Mouse (Mus musculus) heart, postnatal 36 days (tissue): ENCODE data around the gene Lrig2. TPM values are rescaled to one million over a fixed set of nuclear protein-coding genes. Genes with fewer than 3 reads are reported as not detected.
A peak's percentile ranks its signal among the peaks of the same experiment; 100 is the strongest.

ENCODE experiments used
- DNase-seq, 2 experiments: peaks; one replicate each; pipeline ENCODE4 v3.0.0; 2021 to 2022
- intact Hi-C: fragments of 180-260 bp; cut with DNase I; formaldehyde crosslinking; loops from one replicate; pipeline ENCODE4 v1.15.1; 2025
- total RNA-seq, 2 experiments: library from RNA; stranded (reverse); gene quantifications; 2 replicates each; pipeline ENCODE4 v1.2.3; 2021

The Lrig2 gene
- total RNA-seq, 2 experiments from 2014 or later, result 10.3 to 12.5 TPM

DNA sequence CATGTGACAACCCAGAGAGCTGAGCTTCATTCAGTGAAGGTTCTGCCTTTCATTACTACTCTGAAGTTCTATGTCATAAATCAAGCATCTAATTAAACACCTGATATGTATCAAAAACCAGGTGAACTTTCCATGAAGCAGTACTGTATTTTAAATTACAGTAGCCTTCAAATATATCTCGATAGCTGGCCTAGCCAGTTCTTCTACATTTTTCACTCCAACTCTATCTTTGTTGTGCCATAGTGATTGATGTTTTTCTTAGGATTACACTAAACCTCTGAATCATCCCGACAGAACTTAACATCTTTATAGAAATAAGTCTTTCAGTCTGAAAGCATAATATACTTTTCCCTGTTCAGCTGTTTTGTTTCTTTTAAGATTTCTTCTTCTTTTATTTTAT is 2.8 kb upstream of the Lrig2 start:
- DNase-seq, result no peak
- intact Hi-C loops, result loop anchor here (10.0 kb wide), 1 partner anchor 160 kb away; no protein-coding TSS in a partner anchor

DNA sequence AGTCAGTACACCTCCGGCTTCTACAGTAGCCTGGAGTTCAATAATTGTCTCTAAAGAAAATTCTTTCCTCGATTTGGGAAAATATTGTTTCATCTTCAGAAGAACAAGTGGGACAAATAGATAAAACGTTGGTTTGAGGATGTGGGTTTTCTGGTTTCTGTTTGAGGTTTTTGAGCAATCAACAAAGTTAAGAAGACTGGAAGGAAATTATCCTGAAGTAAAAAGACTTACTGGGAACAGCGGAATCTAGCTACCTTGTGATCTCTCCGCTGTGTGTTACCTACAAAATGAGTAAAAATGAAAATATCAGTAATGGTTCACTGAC is 668 bp upstream of the Lrig2 start:
- intact Hi-C loops, result loop anchor here (10.0 kb wide), 1 partner anchor 162 kb away; no protein-coding TSS in a partner anchor
- DNase-seq, result no peak

- no peak for DNase-seq
- intact Hi-C loops, result loop anchor here (10.0 kb wide), 1 partner anchor 164 kb away; no protein-coding TSS in a partner anchor
Observed at GRCm38 (mm10) chr3:104510771-104511429, 818 bp downstream of the Lrig2 start.

DNA sequence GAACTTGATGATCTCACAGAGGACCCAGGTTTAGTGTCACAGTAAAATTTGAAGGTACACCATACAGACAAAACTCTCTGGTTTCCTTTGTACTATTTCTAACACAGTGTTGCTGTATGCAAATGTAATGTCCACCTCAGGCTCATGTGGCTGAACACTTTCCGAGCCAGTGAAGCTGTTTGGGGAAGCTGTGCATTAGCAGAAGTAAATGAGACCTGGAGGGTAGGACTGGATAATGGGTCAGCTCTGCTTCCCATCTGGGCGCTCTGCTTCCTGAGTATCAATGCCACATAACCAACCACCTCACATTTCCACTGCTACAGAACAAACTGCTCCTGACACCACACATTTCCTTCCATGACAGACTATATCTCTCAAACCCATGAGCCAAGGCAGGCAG is 10.1 kb downstream of the Lrig2 start:
- intact Hi-C loops, result no loop called here

DNA sequence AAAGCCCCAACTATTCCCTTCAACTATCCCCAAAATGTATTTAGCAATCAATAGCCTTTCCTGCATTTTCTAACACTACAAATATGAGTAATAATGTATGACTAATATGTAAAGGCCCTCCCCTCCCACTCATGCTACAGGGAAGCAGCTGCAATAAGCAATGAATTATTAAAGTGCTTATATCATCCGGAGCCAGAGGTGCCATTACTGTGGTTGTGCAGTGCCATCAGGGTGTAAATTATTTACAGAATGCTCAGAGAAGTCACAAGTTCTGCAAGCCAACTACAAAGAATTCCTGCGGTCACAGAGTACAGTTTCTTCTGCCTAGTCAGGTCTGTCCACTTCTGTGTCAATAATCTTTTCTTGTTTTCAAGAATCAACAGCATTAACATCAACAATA is 10.8 kb downstream of the Lrig2 start:
- DNase-seq, result no peak
- intact Hi-C loops, result no loop called here

More for the DNA sequence above, 10.1 kb downstream of the Lrig2 start:
- no peak for DNase-seq

GRCm38 (mm10) chr3:104496176-104496575 is 15.5 kb downstream of the Lrig2 start:
- intact Hi-C loops, result no loop called here
- no peak for DNase-seq

DNA sequence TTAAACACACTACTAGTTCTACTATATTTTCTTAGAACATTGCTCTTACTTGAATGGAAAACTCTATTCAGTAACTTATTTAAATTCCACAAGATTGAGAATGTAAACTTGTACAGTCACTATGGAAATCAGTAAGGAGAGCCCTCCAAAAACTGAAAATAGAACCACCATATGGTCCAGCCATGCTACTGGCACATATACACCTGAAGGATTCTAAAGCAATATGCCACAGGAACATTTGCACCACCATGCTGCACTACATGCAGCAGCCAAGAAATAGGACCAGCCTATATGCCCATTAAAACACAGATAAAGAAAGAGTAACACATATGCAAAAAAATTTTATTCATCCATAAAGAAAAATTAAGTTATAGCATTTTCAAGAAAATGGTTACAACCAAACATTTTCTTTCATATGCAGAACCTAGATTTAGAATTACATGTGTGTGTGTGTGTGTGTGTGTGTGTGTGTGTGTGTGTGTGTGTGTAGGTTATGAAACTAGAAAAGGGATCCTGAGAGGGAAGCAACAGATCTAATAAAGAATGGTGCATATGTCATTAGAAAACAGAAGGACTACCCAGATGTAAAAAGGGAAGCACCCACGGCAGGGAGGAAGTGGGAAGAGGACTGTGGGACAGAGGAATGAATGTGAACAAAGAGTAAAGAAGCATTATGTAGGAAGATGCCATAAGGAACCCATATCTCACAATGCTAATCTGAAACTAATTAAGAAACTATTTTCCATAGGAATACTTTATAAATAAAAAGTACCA is 30.6 kb downstream of the Lrig2 start:
- intact Hi-C loops, result no loop called here
- DNase-seq, result no peak

- DNase-seq, result no peak
- intact Hi-C loops, result no loop called here
Observed at GRCm38 (mm10) chr3:104478056-104478455, 33.7 kb downstream of the Lrig2 start.

DNA sequence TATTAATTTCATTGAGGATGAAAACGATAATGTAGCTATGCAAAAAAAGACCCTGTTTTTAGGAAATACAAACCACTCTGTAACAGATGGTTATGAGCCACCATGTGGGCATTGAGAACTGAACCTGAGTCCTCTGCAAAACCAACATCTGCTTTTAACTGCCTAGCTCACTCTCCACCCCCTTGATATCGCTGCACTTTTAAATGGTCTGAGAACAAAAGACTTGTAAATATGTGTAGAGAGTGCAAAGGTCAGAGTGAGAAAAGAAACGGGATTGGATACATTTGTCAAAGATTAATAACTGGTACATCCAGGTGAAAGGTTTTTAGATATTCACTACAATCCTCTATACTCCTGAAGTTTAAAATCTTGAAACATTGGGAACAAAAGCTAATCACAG is 42.3 kb downstream of the Lrig2 start:
- intact Hi-C loops, result no loop called here
- no peak for DNase-seq

DNA sequence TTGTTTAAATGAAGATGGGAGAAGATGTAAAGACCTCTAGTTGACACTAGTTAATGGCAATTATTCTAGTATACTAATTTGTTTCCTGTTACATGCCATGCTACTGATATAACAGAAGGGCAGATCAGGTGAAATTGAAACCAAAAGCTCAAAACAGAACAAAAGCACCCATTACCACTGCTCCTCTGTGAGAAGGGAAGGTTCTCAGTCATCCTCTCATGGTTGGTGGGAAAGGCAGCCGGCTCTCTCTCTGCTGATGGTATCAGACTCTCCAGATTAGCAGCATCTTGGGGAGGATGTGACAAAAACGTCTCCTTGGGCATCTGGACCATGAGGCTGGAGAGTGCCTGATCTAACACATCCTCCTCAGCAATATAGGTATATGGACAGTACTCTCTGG is 50.5 kb downstream of the Lrig2 start:
- no peak for DNase-seq
- intact Hi-C loops, result no loop called here

GRCm38 (mm10) chr3:104458588-104458987 is 53.1 kb downstream of the Lrig2 start:
- no peak for DNase-seq
- intact Hi-C loops, result no loop called here

DNA sequence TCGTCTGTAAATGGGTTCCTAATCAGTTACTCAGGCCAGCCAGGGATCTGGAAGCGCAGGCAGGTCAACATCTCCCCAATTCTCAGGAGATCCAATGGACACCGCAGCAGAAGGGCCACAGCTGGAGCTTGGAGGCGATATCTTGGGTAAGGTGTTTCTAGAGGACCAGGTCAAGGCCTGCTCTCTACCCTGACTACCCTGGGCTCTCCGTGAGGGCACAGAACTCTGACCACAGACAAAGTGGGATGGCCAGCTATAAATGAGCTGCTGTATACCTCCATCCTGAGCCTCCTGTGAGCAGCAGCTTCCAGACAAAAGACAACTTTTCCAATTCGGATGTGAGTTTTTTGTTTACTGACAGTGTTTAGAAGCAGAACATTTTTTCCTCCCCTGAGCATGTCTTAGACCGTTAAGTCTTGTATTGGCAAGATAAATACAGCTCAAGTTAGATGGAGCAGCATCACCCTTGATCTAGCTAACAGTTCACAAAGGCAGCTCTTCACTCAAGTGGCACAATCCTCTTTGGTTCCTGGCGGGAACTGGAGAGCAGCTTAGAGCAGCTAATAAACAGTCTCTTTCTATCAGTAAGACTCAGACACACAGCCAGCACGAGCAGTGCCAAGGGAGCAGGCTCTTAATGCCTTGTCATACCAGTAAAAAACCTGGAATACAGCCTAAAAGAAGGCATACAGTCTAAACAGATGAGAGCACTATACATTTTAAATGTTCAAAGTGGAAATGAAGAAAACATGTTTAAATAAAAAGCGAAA is 56.0 kb downstream of the Lrig2 start:
- DNase-seq, result no peak

GRCm38 (mm10) chr3:104447240-104447639 is 64.5 kb downstream of the Lrig2 start:
- intact Hi-C loops, result no loop called here
- DNase-seq, result no peak

More for the DNA sequence above, 56.0 kb downstream of the Lrig2 start:
- intact Hi-C loops, result no loop called here

GRCm38 (mm10) chr3:104446689-104447088 is 65.0 kb downstream of the Lrig2 start:
- no peak for DNase-seq
- intact Hi-C loops, result no loop called here

DNA sequence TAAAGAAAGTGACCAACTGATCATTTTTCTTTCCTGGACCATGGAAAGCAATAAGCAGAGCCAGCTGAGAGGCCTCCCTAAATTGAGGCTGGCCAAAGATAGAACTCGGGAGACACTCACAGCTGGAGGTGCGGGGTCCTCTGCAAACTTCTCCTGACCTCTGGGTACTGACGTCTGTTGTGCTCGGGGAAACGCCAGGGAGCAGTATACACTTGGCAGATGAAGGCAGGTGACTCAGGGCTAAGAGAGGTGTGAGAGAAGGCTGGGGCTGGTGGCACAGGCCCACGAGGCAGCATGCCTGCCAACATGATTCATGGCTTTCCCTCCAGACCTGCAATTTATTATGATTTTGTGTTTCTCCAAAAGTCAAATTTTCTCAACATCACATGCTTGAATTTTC is 66.1 kb downstream of the Lrig2 start:
- intact Hi-C loops, result no loop called here
- DNase-seq, result peak; percentile 17 to 23

GRCm38 (mm10) chr3:104444946-104445460 is 66.7 kb downstream of the Lrig2 start:
- no peak for DNase-seq
- intact Hi-C loops, result loop anchor here (5.0 kb wide), 6 partner anchors 58 to 543 kb away; partner anchors contain the start of gene Magi3

GRCm38 (mm10) chr3:104444082-104444481 is 67.6 kb downstream of the Lrig2 start:
- no peak for DNase-seq
- intact Hi-C loops, result loop anchor here (5.0 kb wide), 6 partner anchors 57 to 542 kb away; partner anchors contain the start of gene Magi3

DNA sequence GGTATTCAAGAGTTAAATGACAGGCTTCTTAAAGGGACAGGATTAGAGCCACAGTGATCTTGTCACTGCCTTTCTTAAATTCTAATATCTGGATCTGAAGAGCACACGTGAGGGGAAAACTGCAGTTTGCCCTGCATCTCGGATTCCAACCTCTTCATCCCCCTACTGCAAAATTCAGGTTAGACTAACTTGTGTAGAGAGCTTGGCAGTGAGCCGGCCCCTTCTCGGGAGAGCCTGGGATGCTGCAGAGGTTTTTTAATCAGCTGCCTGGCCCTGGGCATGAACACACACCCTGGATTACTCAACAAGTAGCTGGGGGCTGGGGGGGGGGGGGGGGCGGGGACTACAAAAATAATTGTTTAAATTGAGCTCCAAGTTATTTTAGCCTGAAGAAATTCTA is 69.4 kb downstream of the Lrig2 start:
- peak in 1 of 2 experiments; percentile 27 for DNase-seq
- intact Hi-C loops, result loop anchor here (5.0 kb wide), 6 partner anchors 55 to 540 kb away; partner anchors contain the start of gene Magi3

DNA sequence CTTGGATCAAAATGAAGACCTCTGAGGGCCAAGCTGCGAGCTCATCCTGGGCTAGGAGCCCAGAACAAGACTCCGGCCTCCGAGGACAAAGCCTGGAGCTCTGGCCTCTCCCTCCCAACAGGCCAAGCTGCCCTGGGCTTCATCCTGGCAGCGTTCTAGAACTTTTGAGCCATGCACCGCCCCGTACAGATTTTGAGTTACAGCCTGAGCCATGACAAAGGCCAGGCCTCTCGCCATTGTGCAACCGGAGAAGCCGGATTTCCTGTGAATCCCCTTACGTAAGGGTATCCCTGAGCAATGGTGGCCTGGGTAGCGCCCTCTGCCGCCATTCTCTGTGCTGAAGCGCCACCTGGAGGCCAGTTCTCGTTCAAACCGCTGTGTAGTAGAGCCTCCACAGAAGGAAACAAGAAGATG is 69.8 kb downstream of the Lrig2 start:
- intact Hi-C loops, result loop anchor here (5.0 kb wide), 6 partner anchors 55 to 540 kb away; partner anchors contain the start of gene Magi3
- DNase-seq, result peak; percentile 97 to 99

- DNase-seq, result no peak
- intact Hi-C loops, result loop anchor here (5.0 kb wide), 6 partner anchors 54 to 539 kb away; partner anchors contain the start of gene Magi3
Observed at GRCm38 (mm10) chr3:104441435-104441834, 70.3 kb downstream of the Lrig2 start.

- no peak for DNase-seq
- intact Hi-C loops, result no loop called here
Observed at GRCm38 (mm10) chr3:104438777-104439176, 72.9 kb downstream of the Lrig2 start.
